Mouse (Mus musculus) embryonic stem cell, embryonic (primary cell): ENCODE measurements at regions not wholly inside any gene's neighbourhood (a gene's known extent, or its start where the extent isn't known, plus 50 kb on each side); places are given as distances from the start of the nearest gene placed in this dataset.

Experiments
- CTCF ChIA-PET, 4 experiments: fragments of 300-600 bp in 2 of 4; fragments of 350-600 bp in 2 of 4; sonication (Branson Sonifier 250); formaldehyde crosslinking; loops; one replicate each; lab custom pipeline; 2022; ENCODE audit warnings: inconsistent platforms in 2 of 4; lab: Charles Lee
- POLR2A ChIA-PET, 4 experiments: fragments of 300-600 bp in 2 of 4; fragments of 350-600 bp in 2 of 4; sonication (Branson Sonifier 250); formaldehyde crosslinking; loops; one replicate each; lab custom pipeline; 2022; ENCODE audit warnings: antibody characterized with exemption in 4 of 4, inconsistent platforms in 1 of 4; lab: Charles Lee

DNA sequence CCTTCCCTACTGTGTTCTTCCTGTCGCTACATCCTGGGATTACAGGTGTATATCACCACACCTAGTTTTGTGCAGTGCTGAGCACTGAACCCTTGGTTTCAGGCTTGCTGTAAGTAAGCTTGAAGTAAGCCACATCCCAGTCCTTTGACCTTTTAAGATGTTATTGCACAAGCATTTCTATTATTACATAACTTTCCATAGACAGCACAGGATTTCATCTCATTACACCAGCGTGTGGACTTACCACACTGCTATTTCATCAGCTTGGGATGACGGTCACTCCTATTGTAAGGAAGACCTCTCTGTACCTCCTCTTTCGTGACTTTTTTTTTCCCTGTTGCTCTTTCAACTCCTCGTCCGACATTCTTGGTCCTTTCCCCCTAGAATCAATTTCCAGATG, 239.5 kb upstream of the Mphosph6 start:
- CTCF ChIA-PET, result no interaction called here
- POLR2A ChIA-PET, result interaction anchor here in 1 of 4 experiments (0.6 kb wide), 1 partner anchor 233 kb away, joined by 4 read pairs; no protein-coding TSS in a partner anchor

DNA sequence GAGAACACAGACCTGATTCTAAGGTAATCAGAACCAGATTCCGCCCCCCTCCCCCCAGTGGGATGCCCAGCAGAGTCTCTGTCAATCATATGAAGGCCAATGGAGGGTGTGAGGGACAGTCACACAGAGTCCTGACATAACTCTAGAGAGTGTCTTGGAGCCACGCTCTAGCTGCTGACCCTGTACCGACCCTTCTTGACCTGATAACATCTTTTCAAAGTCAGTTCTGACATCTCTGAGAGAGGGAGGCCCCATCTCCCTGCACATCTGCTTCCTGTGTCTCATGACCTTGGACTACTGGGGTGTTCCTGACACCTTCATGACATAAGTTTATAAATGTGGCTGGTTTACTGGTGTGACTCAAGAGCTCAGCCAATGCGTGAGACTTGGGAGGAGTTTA, 236.1 kb upstream of the Mphosph6 start:
- ChIA-PET POLR2A (no interaction called here), CTCF (no interaction called here)

DNA sequence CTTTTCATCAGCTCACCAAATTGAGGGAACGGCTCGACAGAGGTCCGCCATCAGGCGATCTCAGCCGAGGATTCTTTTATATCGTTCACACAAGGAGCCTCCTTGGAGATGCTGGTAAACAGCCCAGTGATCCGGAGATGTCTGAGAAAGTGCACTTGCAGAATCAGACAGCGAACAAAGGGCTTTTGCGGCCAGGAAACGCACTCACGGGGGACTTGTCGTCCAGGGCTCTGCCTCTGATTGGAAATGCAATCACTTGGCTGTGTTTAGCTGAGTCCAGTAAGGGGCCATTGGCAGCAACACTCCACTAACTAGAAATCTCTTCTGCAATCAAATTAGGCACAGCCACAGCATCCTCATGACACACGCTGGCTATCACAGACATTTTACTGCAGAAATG, 232.3 kb upstream of the Mphosph6 start:
- POLR2A ChIA-PET, result no interaction called here
- CTCF ChIA-PET, result no interaction called here

DNA sequence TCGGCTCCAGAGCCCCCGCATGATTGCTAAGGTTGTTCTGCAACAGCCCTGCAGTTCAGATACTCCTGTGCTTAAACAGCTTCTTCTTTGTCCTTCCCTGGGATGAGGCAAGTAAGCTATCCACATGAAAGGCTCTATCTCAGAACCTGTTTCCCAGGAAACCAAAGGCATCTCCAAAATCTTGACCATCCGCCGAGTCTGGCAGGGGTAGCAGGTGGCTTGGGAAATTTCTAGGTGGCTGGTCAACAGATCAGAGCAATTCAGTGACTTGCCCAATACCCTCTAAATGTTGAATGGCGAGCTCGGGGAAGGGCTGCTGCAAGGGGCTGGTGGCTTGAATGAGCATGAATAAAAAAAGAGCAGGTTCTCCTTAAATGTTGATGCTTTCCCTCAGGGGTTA, 229.7 kb upstream of the Mphosph6 start:
- POLR2A ChIA-PET, result interaction anchor here in 1 of 4 experiments (0.5 kb wide), 1 partner anchor 221 kb away, joined by 3 read pairs; no protein-coding TSS in a partner anchor
- CTCF ChIA-PET, result no interaction called here

DNA sequence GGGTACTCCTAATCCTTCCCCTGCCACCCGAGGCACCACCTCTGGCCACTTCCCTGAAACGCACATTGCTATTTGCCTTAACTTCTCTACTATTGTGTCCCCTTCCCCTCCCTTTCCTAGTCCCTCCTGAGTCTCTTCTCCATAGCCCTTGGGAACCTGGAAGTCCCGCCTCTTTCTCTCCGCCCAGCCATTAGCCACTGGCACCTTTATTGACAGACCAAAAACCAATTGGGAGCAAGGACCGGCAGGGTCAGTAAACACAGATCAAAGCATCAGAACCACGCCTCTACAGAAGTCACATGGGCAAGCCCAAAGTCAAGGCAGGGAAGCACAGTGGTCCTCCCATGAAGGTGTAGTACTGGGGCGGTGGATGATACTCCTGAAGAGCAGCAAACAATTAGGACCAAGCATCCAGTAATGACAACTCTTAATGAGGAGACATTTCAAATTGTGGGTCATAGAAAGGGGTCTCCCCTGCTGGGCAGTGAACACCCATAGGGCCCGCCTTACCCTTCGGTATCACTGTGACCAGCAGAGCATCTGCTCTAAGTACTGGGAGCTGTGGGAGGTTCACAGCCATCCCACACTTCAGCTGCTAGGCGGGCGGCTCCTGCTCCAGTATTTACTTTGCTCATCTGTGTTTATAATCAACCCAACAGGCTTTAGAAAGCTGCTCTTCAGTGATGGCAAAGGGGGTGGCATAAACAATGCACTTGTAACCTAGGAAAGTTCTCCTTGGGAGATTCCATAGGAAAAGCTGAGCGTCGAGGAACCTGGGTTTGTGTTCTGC, 226.5 kb upstream of the Mphosph6 start:
- ChIA-PET POLR2A (interaction anchor here in 1 of 4 experiments (0.8 to 1.6 kb wide), 3 partner anchors 10 to 34 kb away, joined by 3 read pairs; no protein-coding TSS in a partner anchor), CTCF (no interaction called here)

DNA sequence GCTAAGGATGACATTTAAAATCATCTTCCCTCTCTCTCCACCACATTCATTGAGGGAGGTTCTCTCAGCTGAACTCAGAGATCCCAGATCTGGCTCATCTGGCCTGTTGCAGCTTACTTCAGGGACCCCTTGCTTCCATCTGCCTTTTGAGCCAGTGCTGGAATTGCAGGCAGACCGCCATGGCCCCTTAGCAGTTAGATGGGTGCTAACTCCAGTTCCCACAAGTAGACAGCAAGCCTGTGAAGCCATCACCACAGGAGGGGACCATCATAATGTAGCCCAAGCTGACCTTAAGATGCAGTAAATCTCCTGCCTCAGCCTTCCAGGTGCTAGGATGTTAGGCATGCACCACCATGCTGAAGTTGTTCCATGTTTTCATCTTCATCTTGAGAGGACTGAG, 221.7 kb upstream of the Mphosph6 start:
- ChIA-PET POLR2A (interaction anchor here in 1 of 4 experiments (1.0 kb wide), 1 partner anchor 7 kb away, joined by 3 read pairs; no protein-coding TSS in a partner anchor), CTCF (no interaction called here)

DNA sequence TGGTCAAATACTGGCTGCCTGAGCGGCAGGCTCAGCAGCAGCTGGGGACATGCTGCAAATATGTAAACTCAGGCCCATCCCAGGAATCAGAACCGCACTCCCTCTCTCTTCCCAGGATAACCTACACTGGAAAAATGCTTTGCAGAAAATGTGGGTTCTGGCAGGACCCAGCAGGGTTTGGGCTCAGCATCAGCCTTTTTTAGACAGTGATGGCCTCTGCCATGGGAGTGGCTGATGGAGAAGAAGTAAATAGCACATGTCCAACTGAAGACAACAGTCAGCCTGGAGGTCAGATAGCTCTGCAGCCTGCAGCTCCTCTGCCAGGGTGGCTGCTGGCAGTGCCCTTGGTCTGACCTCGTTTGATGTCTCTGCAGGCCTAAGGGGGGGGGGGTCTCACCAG, 220.2 kb upstream of the Mphosph6 start:
- ChIA-PET CTCF (no interaction called here), POLR2A (interaction anchor here in 1 of 4 experiments (0.7 kb wide), 1 partner anchor 29 kb away, joined by 3 read pairs; no protein-coding TSS in a partner anchor)

DNA sequence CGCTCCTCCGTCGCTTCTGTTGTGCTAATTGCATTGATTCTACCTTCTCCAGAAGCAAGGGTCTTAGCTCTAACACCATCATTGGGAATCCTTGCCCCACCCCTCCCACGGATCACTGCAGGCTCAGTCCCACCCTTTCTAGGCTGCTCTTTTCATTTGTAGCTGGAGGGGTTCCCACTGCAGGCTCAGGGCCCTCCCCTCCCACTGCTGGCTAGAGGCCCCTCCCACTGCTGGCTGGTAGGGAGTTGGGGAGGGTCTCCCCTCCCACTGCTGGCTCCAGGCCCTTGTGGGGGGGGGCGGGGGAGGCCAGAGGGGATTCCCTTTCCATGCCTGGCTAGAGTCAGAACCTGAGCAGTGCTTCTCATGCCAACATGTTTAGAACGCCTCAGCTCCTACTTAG, 215.5 kb upstream of the Mphosph6 start:
- ChIA-PET CTCF (interaction anchor here in 2 of 4 experiments (1.1 to 1.7 kb wide), 2 partner anchors 12 to 257 kb away, joined by 4 read pairs; no protein-coding TSS in a partner anchor), POLR2A (interaction anchor here in 2 of 4 experiments (1.2 to 1.9 kb wide), 4 partner anchors 10 to 216 kb away, joined by 3 to 6 read pairs (median 3); partner anchors contain the start of gene Mphosph6 (in 1 of the 2))

DNA sequence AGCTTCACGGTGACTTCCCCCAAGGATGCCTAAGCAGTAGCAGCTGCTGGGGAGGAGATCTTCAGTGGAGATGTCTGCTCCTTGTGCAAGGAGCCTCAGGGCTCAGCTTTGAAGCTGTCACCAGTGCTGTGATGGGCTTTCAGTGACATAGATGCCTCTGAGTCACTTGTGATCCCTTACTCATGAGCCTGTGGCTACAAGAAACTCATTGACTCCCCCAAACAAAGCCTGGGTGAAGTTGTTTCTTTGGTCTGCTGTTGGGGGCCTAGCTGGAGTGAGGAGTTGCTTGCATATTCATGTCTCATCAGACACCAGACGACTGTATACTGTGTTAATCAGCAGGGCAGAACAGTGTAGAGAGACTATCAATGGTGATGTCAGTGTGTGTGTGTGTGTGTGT, 203.4 kb upstream of the Mphosph6 start:
- ChIA-PET CTCF (interaction anchor here in 1 of 4 experiments (1.0 kb wide), 1 partner anchor 11 kb away, joined by 4 read pairs; no protein-coding TSS in a partner anchor), POLR2A (no interaction called here)

DNA sequence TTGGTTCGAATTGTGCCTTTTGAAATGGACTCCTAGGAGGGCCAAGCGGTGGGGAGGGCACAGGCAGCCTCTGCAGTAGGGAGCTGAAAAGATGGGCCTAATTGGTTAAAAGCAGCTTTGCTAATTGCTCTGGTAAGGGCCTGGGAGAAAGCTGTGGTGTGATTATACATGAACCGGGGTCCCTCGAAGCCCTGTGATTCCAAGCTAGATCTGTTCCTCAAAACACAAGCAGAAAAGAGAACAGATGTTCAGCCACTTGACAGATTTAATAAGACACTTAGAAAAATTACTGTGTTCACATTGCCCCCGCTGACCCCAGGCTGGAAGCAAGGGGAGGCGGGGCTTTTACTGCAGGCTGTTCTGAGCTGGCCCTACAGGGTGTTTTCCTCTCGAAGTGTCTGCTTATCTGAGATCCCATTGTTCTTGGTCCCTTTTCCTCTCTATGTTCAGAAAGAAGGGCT, 202.7 kb upstream of the Mphosph6 start:
- ChIA-PET POLR2A (no interaction called here), CTCF (no interaction called here)

DNA sequence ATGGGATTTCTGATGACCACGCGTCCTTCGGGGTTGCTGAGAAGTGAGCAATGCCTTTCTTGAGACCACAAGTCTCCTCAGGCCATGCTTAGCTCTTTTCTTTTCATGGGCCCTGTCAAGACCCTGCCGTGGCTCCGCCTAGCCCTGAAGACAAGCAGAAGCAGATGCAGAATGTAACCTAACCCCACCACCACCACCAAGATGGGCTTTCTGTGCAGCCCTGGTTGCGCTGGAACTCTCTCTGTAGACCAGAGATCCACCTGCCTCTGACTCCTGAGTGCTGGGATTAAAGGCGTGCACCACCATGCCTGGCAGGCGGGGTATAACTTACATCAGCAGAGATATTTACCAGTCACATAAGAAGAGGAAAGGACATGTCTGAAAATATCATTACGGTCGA, 199.4 kb upstream of the Mphosph6 start:
- CTCF ChIA-PET, result no interaction called here
- POLR2A ChIA-PET, result no interaction called here

DNA sequence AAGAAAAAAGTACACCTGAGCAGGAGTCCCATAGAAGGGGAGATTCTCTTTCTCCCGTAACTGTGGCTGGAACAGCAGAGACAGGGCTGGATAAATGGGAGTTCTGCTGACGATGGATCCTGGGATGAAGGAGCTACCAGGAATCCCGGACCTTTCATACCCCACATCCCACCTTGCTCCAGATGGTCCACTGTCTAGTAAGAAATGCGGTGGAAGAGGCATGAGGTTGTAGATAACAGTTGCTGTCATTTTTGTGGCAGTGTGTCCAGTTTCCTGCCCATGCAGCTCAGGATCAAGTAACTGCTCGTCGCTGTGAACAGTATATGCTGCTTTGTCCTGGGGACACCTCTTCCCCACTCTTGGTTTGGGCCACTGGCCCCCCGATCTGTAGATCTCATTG, 190.1 kb upstream of the Mphosph6 start:
- POLR2A ChIA-PET, result no interaction called here
- CTCF ChIA-PET, result no interaction called here

DNA sequence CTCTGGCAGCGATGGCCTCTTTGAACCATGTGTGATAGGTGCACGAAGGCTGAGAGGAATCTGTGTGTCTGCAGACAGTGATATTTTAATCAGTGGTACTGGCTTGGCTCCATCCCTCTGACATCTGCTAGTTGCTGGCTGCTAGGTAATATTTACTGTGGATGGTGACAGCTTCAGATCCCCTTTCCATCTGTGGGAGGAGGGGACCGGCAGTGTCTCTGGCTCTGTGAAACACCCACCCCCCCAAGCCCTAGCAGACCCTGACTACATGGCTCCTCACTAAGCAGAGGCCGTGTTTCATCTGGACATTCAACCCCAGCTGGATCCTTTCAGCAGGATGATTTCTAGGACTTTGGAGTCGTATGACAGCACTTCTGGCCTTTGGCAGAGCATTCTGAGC, 187.0 kb upstream of the Mphosph6 start:
- ChIA-PET CTCF (no interaction called here), POLR2A (no interaction called here)

DNA sequence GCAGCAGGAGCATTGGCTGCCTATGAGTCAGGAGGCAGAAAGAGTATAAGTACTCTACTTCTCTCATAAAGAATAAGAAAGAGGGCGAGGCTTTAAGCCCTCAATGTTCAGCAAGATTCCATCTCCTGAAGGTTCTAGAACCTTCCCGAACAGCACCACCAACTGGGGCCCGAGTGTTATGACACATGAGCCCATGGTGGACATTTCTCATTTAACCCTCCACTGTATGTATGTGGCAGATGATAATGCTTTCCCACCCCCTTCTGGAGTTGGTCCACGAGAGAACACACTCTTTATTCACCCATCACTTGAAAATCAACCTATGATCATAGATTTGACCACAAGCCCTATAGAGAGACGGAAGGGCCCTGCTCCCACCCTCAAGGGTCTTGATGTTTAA, 166.6 kb upstream of the Mphosph6 start:
- CTCF ChIA-PET, result no interaction called here
- POLR2A ChIA-PET, result no interaction called here

DNA sequence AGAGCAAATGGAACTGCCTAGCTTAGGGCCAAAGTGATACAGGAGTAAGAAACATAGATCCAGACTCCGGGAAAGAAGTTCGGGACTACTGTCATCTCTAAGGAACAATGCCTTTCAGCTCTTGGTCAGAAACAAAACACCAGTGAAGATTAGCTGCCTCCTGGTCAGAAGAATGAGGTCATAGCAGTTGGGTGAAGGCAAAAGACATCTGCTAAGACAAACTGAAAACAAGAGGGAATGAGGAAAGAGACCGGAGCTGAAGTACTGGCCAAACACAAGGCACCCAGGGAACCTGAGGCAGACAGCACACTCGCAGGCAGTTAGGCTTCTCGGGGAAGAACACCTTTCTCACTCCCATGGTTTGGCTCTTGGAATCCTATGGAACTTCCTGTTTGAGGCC, 164.8 kb upstream of the Mphosph6 start:
- ChIA-PET CTCF (no interaction called here), POLR2A (no interaction called here)

DNA sequence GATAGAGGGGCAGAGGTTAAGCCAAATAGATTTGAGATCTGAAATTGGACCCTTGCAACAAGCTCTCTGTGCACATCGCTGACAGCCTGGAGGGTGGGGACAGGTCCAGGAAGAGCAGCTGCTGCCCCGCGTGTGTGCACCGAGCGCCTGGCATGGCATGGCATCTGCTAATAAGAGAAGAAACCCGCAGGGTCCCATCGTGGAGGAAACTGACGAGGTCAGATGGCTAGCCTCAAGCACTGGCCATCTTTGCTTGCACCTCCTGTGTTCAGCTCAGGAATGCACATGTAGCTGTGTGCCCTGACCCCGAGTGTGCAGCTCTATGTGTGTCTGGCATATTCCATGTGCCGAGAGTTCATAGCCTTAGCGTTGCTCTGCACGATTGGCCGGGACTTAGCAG, 161.7 kb upstream of the Mphosph6 start:
- ChIA-PET CTCF (no interaction called here), POLR2A (no interaction called here)

DNA sequence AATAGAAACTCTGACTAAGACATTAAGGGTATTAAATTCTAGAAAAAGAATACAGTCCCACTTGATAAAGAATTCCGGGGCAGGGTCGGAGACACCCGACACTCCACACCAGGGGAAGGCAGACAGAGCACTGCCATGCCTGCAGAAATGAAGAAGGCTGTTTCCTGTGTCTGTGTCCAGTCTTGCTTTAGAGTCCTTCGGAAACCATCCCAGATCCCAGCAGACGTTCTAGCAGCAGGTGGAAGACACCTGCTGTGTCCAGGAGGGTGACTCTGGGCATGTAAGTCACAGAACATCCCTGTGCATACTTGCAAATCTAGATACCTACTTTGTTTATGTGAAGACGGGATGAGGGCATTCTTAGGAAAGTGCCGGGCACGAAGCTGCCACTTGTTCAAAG, 160.9 kb upstream of the Mphosph6 start:
- POLR2A ChIA-PET, result no interaction called here
- CTCF ChIA-PET, result interaction anchor here in 1 of 4 experiments (0.9 kb wide), 1 partner anchor 232 kb away, joined by 3 read pairs; no protein-coding TSS in a partner anchor

DNA sequence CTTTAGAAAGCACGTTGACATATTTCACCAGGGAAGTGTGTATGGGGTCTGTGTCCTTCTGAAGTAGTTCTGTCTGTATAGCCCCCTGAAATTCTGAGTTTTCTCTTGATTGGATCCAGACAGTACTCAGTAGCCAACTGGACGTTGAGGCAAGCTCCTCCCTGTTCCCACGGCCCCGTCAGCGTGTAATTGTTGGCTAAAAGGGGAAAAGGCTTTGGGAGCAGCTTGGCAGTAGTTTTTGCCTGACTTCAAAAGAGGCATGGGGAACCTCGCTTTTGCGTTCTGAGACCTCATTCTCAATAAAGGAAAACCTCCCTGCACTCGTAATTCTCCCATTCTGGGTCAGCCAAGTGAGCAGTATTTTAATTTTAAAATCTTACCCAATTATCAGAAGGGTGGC, 157.8 kb upstream of the Mphosph6 start:
- ChIA-PET POLR2A (no interaction called here), CTCF (no interaction called here)

DNA sequence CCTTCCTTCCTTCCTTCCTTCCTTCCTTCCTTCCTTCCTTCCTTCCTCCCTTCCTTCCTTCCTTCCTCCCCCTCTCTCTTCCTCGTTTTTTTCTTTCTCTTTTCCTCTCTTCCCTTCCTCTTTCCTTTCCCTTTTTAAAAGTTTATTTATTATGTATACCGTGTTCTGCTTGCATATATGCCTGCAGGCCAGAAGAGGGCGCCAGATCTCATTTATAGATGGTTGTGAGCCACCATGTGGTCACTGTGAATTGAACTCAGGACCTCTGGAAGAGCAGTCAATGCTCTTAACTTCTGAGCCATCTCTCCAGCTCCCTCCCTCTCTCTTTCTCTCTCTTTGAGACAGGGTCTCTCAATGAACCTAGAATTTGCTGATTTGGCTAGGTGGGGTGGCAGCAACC, 157.2 kb upstream of the Mphosph6 start:
- CTCF ChIA-PET, result no interaction called here

DNA sequence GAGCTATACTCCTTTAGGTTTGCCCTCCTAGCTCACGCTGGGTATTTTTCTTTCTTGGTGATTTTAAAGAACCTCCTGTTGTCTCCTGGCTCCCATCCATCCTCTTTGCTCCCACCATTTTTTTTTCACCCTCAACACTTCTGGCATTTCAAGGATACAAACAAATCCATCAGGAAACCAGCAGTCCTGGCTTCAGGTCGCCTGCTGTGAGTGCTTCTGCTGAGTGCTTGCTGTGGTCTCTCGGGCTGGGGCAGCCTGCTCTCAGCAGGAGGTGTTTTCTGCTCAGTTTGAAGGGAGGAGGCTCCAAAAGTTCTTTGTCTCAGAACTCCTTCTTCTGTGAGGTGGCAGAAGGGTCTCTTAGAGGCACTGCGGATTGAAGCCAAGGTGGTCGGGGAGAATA, 149.9 kb upstream of the Mphosph6 start:
- ChIA-PET CTCF (no interaction called here), POLR2A (no interaction called here)

More for the DNA sequence above, 157.2 kb upstream of the Mphosph6 start:
- POLR2A ChIA-PET, result no interaction called here

DNA sequence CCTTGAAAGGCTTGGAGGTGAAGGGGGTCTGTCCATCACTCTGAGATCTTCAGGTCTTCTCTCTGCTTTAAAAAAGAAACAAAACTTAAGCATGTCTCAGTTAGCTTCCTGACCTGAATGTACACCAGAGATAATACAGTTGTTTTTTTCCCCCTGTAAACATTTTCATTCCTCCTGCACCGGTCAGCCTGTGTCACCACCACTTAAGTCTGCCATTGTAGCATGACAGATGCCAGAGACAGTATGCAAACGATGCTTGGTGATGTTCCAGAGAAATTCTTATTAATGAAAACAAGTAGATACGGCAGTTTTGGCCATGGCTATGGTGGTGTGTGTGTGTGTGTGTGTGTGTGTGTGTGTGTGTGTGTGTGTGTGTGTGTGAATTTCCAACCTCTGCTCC, 144.8 kb upstream of the Mphosph6 start:
- ChIA-PET POLR2A (no interaction called here), CTCF (no interaction called here)
